In genomic region chr11:120458847-120459597, GRCm38 (mm10) we compare ENCODE assay signal across 8 mouse cellular contexts. TPM values are rescaled to one million over a fixed set of nuclear protein-coding genes. Genes with fewer than 3 reads are reported as not detected.
A peak's percentile ranks its signal among the peaks of the same experiment; 100 is the strongest.
DNase-seq lines count a peak whose midpoint lies in the region; ATAC-seq and TF ChIP-seq lines count a peak whose summit lies in the region.

No protein-coding gene starts in this region.

- H3K4me2 ChIP-seq in heart, embryonic 13.5 days = peak overlapping the region; percentile 97
- H3K4me2 ChIP-seq in hindbrain, embryonic 12.5 days (replicated peaks) = peak overlapping the region; percentile 81
- peak overlapping the region; percentile 89 for H3K4me2 ChIP-seq in midbrain, embryonic 11.5 days

- intact Hi-C loops in heart, postnatal 36 days (cut with DNase I) = loop anchor here (2.0 kb wide), 1 partner anchor 22 kb away; the partner anchor contains the start of gene Nploc4
- intact Hi-C loops in gastrocnemius, postnatal 36 days (cut with DNase I) = no loop called here

- DNase-seq in heart, postnatal 36 days = no peak
- DNase-seq in ES-E14 (ENCODE audit: low read depth, low spot score) = no peak
- no peak for DNase-seq in midbrain, embryonic 11.5 days (ENCODE audit: low spot score, missing footprints)
- DNase-seq in thymus, adult 18-20 months = no peak
- no peak for DNase-seq in gastrocnemius, postnatal 36 days
- DNase-seq in frontal cortex, postnatal 25 days (ENCODE audit: low spot score in 2 of 2) = no peak

- in situ Hi-C loops in ES-E14 (cut with MboI; ENCODE audit: low sequenced_read_pairs in 2 of 2, unreplicated experiment in 2 of 2) = no loop called here

- H3K9me3 ChIP-seq in heart, embryonic 13.5 days = no peaks in the 10 kb centered on the region
- no peaks in the 10 kb centered on the region for H3K9me3 ChIP-seq in ES-E14 (ENCODE audit: control insufficient read depth, insufficient read depth, low read depth, low read length)
- no peaks in the 10 kb centered on the region for H3K9me3 ChIP-seq in hindbrain, embryonic 12.5 days (replicated peaks)
- no peaks in the 10 kb centered on the region for H3K9me3 ChIP-seq in midbrain, embryonic 11.5 days (ENCODE audit: control insufficient read depth, low read length)

- peak overlapping the region; percentile 94 for H3K4me3 ChIP-seq in heart, embryonic 13.5 days
- H3K4me3 ChIP-seq in ES-E14 (ENCODE audit: insufficient read depth in 1 of 2, low read depth in 1 of 2, low read length in 2 of 2, poor library complexity in 1 of 2, severe bottlenecking in 1 of 2) = peak overlapping the region; percentile 84 to 96
- H3K4me3 ChIP-seq in hindbrain, embryonic 12.5 days = peak overlapping the region; percentile 86
- H3K4me3 ChIP-seq in midbrain, embryonic 11.5 days (ENCODE audit: low read depth, low read length) = peak overlapping the region; percentile 82

- peaks cover 56% of the 10 kb centered on the region for H3K36me3 ChIP-seq in heart, embryonic 13.5 days
- peaks cover 28% of the 10 kb centered on the region for H3K36me3 ChIP-seq in ES-E14 (ENCODE audit: control insufficient read depth, insufficient read depth, low read length, poor library complexity, severe bottlenecking)
- peaks cover 44% of the 10 kb centered on the region for H3K36me3 ChIP-seq in hindbrain, embryonic 12.5 days
- peaks cover 12% of the 10 kb centered on the region for H3K36me3 ChIP-seq in midbrain, embryonic 11.5 days (ENCODE audit: control insufficient read depth, insufficient read depth, low read length)

- ATAC-seq in heart, embryonic 13.5 days (ENCODE audit: extremely low read depth, insufficient number of reproducible peaks, low FRiP score, low TSS enrichment) = no peak
- no peak for ATAC-seq in hindbrain, embryonic 12.5 days (ENCODE audit: low FRiP score)
- ATAC-seq in midbrain, embryonic 11.5 days (ENCODE audit: low FRiP score) = no peak

- peak overlapping the region; percentile 99 for H3K9ac ChIP-seq in heart, embryonic 13.5 days
- peak overlapping the region; percentile 82; the same call in 1 of the 2 replicates for H3K9ac ChIP-seq in ES-E14 (ENCODE audit: insufficient read depth, low read depth, low read length, poor library complexity, severe bottlenecking)
- H3K9ac ChIP-seq in hindbrain, embryonic 12.5 days = peak overlapping the region; percentile 87
- H3K9ac ChIP-seq in midbrain, embryonic 11.5 days (ENCODE audit: low read length) = peak overlapping the region; percentile 96

- H3K4me1 ChIP-seq in heart, embryonic 13.5 days = peaks cover 26% of the 10 kb centered on the region
- H3K4me1 ChIP-seq in ES-E14 (ENCODE audit: control insufficient read depth in 2 of 2, insufficient read depth in 2 of 2, low read length in 2 of 2, poor library complexity in 1 of 2) = no peaks in the 10 kb centered on the region; a peak in 1 of 4 replicates
- peaks cover 20% of the 10 kb centered on the region for H3K4me1 ChIP-seq in hindbrain, embryonic 12.5 days
- peaks cover 5% of the 10 kb centered on the region for H3K4me1 ChIP-seq in midbrain, embryonic 11.5 days (ENCODE audit: control insufficient read depth, insufficient read depth, low read length)

- WGBS in heart, embryonic 13.5 days = 63% methylated on average over 6 of the region's 6 CpGs
- WGBS in hindbrain, embryonic 12.5 days = 61% methylated on average over 6 of the region's 6 CpGs
- 71% methylated on average over 6 of the region's 6 CpGs for WGBS in midbrain, embryonic 11.5 days

- H3K27ac ChIP-seq in heart, embryonic 13.5 days (replicated peaks) = peak overlapping the region; percentile 93; the same call in 1 of the 2 replicates
- H3K27ac ChIP-seq in ES-E14 (ENCODE audit: insufficient read depth, low read depth, low read length, poor library complexity, severe bottlenecking) = no peak overlapping the region
- no peak overlapping the region for H3K27ac ChIP-seq in hindbrain, embryonic 12.5 days
- H3K27ac ChIP-seq in midbrain, embryonic 11.5 days (ENCODE audit: low read depth, low read length) = no peak overlapping the region

- H3K27me3 ChIP-seq in heart, embryonic 13.5 days (replicated peaks) = no peaks in the 10 kb centered on the region
- no peaks in the 10 kb centered on the region for H3K27me3 ChIP-seq in hindbrain, embryonic 12.5 days
- H3K27me3 ChIP-seq in midbrain, embryonic 11.5 days (ENCODE audit: control insufficient read depth, insufficient read depth, low read length) = no peaks in the 10 kb centered on the region

TF ChIP-seq in ES-E14, 5 proteins besides CTCF, POLR2A, EP300 and RAD21:
- no peak for TF ChIP-seq ZC3H11A (IDR thresholded peaks at IDR 0.05; ENCODE audit: borderline replicate concordance, low read depth, low read length)
- TF ChIP-seq MAFK (IDR thresholded peaks at IDR 0.05; ENCODE audit: insufficient read depth, low read depth, low read length) = no peak
- TF ChIP-seq ZNF384 (IDR thresholded peaks at IDR 0.05; ENCODE audit: low read depth, low read length) = no peak
- TF ChIP-seq CHD2 (IDR thresholded peaks at IDR 0.05; ENCODE audit: low read depth, low read length) = no peak

RNA-seq across cellular contexts. Expression of gene Ccdc137, which starts 1.1 kb away (rescaled TPM):
- 19.1 and 21.1 TPM in 2 replicates for polyA plus RNA-seq in heart, embryonic 13.5 days (2015; fragmentation: Nextera tagmentation; extraction: Ambion mirVana)
- total RNA-seq in heart, postnatal 36 days (2021) = 1 to 10 TPM; 5.9 to 6.4 TPM
- total RNA-seq in ES-E14 (2012; rRNA removed) = 24.6 and 27.4 TPM in 2 replicates
- polyA plus RNA-seq in hindbrain, embryonic 12.5 days (2016; fragmentation: Nextera tagmentation; extraction: Ambion mirVana) = 33.8 and 35.5 TPM in 2 replicates
- 25.4 and 25.6 TPM in 2 replicates for polyA plus RNA-seq in midbrain, embryonic 11.5 days (2014; fragmentation: Nextera tagmentation; extraction: Ambion mirVana)
- total RNA-seq in gastrocnemius, postnatal 36 days (2021) = 1 to 10 TPM; 4.1 to 6.2 TPM

RNA-seq across cellular contexts. Expression of gene Oxld1, which starts 1.2 kb away (rescaled TPM):
- polyA plus RNA-seq in heart, embryonic 13.5 days (2015; fragmentation: Nextera tagmentation; extraction: Ambion mirVana) = 14.2 and 16.6 TPM in 2 replicates
- total RNA-seq in heart, postnatal 36 days (2021) = 10 to 100 TPM; 54.1 to 61.4 TPM
- 2.9 and 4.1 TPM in 2 replicates for total RNA-seq in ES-E14 (2012; rRNA removed)
- 10.6 and 11.3 TPM in 2 replicates for polyA plus RNA-seq in hindbrain, embryonic 12.5 days (2016; fragmentation: Nextera tagmentation; extraction: Ambion mirVana)
- polyA plus RNA-seq in midbrain, embryonic 11.5 days (2014; fragmentation: Nextera tagmentation; extraction: Ambion mirVana) = 10.4 and 11.5 TPM in 2 replicates
- total RNA-seq in gastrocnemius, postnatal 36 days (2021) = 10 to 100 TPM; 21.4 to 25.6 TPM

RNA-seq across cellular contexts. Expression of gene Pde6g, which starts 5.7 kb away (rescaled TPM):
- polyA plus RNA-seq in heart, embryonic 13.5 days (2015; fragmentation: Nextera tagmentation; extraction: Ambion mirVana) = not detected in 2 replicates
- total RNA-seq in heart, postnatal 36 days (2021) = under 1 TPM in 1 of 2 experiments, not detected in 1; 0.75 TPM
- not detected in 2 replicates for total RNA-seq in ES-E14 (2012; rRNA removed)
- polyA plus RNA-seq in hindbrain, embryonic 12.5 days (2016; fragmentation: Nextera tagmentation; extraction: Ambion mirVana) = not detected in 2 replicates
- polyA plus RNA-seq in midbrain, embryonic 11.5 days (2014; fragmentation: Nextera tagmentation; extraction: Ambion mirVana) = 0.40 and 0.41 TPM in 2 replicates
- total RNA-seq in gastrocnemius, postnatal 36 days (2021) = under 1 TPM in 1 of 2 experiments, not detected in 1; 0.89 TPM

RNA-seq across cellular contexts. Expression of gene Arl16, which starts 8.4 kb away (rescaled TPM):
- polyA plus RNA-seq in heart, embryonic 13.5 days (2015; fragmentation: Nextera tagmentation; extraction: Ambion mirVana) = 36.4 and 39.3 TPM in 2 replicates
- total RNA-seq in heart, postnatal 36 days (2021) = 10 to 100 TPM in 1 of 2 experiments, 1 to 10 TPM in 1; 8.6 to 12.2 TPM
- total RNA-seq in ES-E14 (2012; rRNA removed) = 15.3 and 21.2 TPM in 2 replicates
- 57.1 and 58.4 TPM in 2 replicates for polyA plus RNA-seq in hindbrain, embryonic 12.5 days (2016; fragmentation: Nextera tagmentation; extraction: Ambion mirVana)
- 48.0 and 53.0 TPM in 2 replicates for polyA plus RNA-seq in midbrain, embryonic 11.5 days (2014; fragmentation: Nextera tagmentation; extraction: Ambion mirVana)
- total RNA-seq in gastrocnemius, postnatal 36 days (2021) = 1 to 10 TPM; 4.8 to 6.3 TPM

RNA-seq across cellular contexts. Expression of gene Tspan10, which starts 16.6 kb away (rescaled TPM):
- polyA plus RNA-seq in heart, embryonic 13.5 days (2015; fragmentation: Nextera tagmentation; extraction: Ambion mirVana) = not detected in 2 replicates
- 1 to 10 TPM in 1 of 2 experiments, under 1 TPM in 1; 0.35 to 1.2 TPM for total RNA-seq in heart, postnatal 36 days (2021)
- total RNA-seq in ES-E14 (2012; rRNA removed) = not detected in 2 replicates
- not detected in 2 replicates for polyA plus RNA-seq in hindbrain, embryonic 12.5 days (2016; fragmentation: Nextera tagmentation; extraction: Ambion mirVana)
- polyA plus RNA-seq in midbrain, embryonic 11.5 days (2014; fragmentation: Nextera tagmentation; extraction: Ambion mirVana) = not detected in 2 replicates
- under 1 TPM in 1 of 2 experiments, not detected in 1; 0.69 TPM for total RNA-seq in gastrocnemius, postnatal 36 days (2021)
